Mouse (Mus musculus): Measurements from ENCODE around the gene Sema3a. TPM values are rescaled to one million over a fixed set of nuclear protein-coding genes. Genes with fewer than 3 reads are reported as not detected.
"Not testable (repeated sequence)": the region's sequence is repeated elsewhere in the genome, so short reads cannot be mapped to it uniquely, and the experiment has no call there.

Sema3a gene
- polyA plus RNA-seq, 1 experiment from 2014 or later: 36.8 TPM

- not testable (repeated sequence) for H3K4me3 ChIP-seq (ENCODE audit: low read depth, low read length); H3K9me3 ChIP-seq (ENCODE audit: control insufficient read depth, low read length); ATAC-seq (ENCODE audit: low read depth); H3K27me3 ChIP-seq (replicated peaks; ENCODE audit: control insufficient read depth, insufficient read depth, low read length); H3K4me1 ChIP-seq (ENCODE audit: control insufficient read depth, insufficient read depth, low read length); H3K27ac ChIP-seq (replicated peaks; ENCODE audit: low read depth, low read length); H3K36me3 ChIP-seq (ENCODE audit: control insufficient read depth, insufficient read depth, low read length); H3K9ac ChIP-seq (ENCODE audit: low read depth, low read length); DNase-seq (ENCODE audit: low spot score); H3K4me2 ChIP-seq (ENCODE audit: low read depth, low read length)
- 89% methylated on average over 7 of the region's 7 CpGs for WGBS
Measured at GRCm38 (mm10) chr5:13614575-13614974, 489.4 kb downstream of the Sema3a start.

- Histone ChIP-seq H3K9ac (ENCODE audit: low read depth, low read length) (no peak overlapping the region), H3K36me3 (ENCODE audit: control insufficient read depth, insufficient read depth, low read length) (no peaks in the 10 kb centered on the region), H3K27me3 (replicated peaks; ENCODE audit: control insufficient read depth, insufficient read depth, low read length) (no peaks in the 10 kb centered on the region), H3K9me3 (ENCODE audit: control insufficient read depth, low read length) (no peaks in the 10 kb centered on the region), H3K4me1 (ENCODE audit: control insufficient read depth, insufficient read depth, low read length) (no peaks in the 10 kb centered on the region), H3K4me2 (ENCODE audit: low read depth, low read length) (no peak overlapping the region), H3K27ac (replicated peaks; ENCODE audit: low read depth, low read length) (no peak overlapping the region), H3K4me3 (ENCODE audit: low read depth, low read length) (no peak overlapping the region)
- DNase-seq (ENCODE audit: low spot score) (no peak), ATAC-seq (ENCODE audit: low read depth) (no peak)
- 69% methylated on average over 2 of the region's 2 CpGs for WGBS
Measured at GRCm38 (mm10) chr5:13615907-13616306, 490.7 kb downstream of the Sema3a start.

- Histone ChIP-seq H3K9ac (ENCODE audit: low read depth, low read length) (no peak overlapping the region), H3K4me1 (ENCODE audit: control insufficient read depth, insufficient read depth, low read length) (no peaks in the 10 kb centered on the region), H3K27ac (replicated peaks; ENCODE audit: low read depth, low read length) (no peak overlapping the region), H3K4me2 (ENCODE audit: low read depth, low read length) (no peak overlapping the region), H3K9me3 (ENCODE audit: control insufficient read depth, low read length) (no peaks in the 10 kb centered on the region), H3K4me3 (ENCODE audit: low read depth, low read length) (no peak overlapping the region), H3K27me3 (replicated peaks; ENCODE audit: control insufficient read depth, insufficient read depth, low read length) (no peaks in the 10 kb centered on the region), H3K36me3 (ENCODE audit: control insufficient read depth, insufficient read depth, low read length) (no peaks in the 10 kb centered on the region)
- DNase-seq (ENCODE audit: low spot score) (no peak), ATAC-seq (ENCODE audit: low read depth) (no peak)
- 63% methylated on average over 7 of the region's 7 CpGs for WGBS
Measured at GRCm38 (mm10) chr5:13622578-13622977, 497.4 kb downstream of the Sema3a start.

- Histone ChIP-seq H3K27me3 (replicated peaks; ENCODE audit: control insufficient read depth, insufficient read depth, low read length) (no peaks in the 10 kb centered on the region), H3K9me3 (ENCODE audit: control insufficient read depth, low read length) (no peaks in the 10 kb centered on the region), H3K4me1 (ENCODE audit: control insufficient read depth, insufficient read depth, low read length) (peaks cover 4% of the 10 kb centered on the region; the same call in 1 of the 2 replicates), H3K36me3 (ENCODE audit: control insufficient read depth, insufficient read depth, low read length) (no peaks in the 10 kb centered on the region), H3K4me3 (ENCODE audit: low read depth, low read length) (no peak overlapping the region), H3K4me2 (ENCODE audit: low read depth, low read length) (no peak overlapping the region), H3K27ac (replicated peaks; ENCODE audit: low read depth, low read length) (no peak overlapping the region), H3K9ac (ENCODE audit: low read depth, low read length) (no peak overlapping the region)
- peak; percentile 41 for DNase-seq (ENCODE audit: low spot score)
- WGBS: 38% methylated on average over 5 of the region's 5 CpGs
- no peak for ATAC-seq (ENCODE audit: low read depth)
Measured at GRCm38 (mm10) chr5:13624754-13625153, 499.5 kb downstream of the Sema3a start.

DNA sequence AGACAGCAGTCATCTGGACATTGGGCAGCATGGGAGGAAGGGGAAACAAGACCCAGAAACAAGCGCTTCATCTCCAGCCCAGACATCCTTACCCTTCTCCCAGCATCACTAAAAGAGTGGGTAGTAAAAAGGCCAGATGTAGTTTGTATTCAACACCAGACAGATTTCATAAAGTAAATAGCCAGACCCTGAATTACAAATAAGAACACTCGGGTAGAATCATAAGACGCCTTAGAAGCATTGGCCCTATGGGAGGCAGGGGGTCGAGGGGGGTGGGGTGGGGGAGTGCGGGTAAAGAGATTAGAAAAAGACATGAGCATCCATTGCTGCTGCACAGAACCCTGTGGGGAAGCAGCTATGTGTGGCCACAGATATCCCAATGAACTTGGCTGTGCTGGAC, 500.9 kb downstream of the Sema3a start:
- DNase-seq (ENCODE audit: low spot score) (no peak), ATAC-seq (ENCODE audit: low read depth) (no peak)
- Histone ChIP-seq H3K27me3 (replicated peaks; ENCODE audit: control insufficient read depth, insufficient read depth, low read length) (no peaks in the 10 kb centered on the region), H3K27ac (replicated peaks; ENCODE audit: low read depth, low read length) (no peak overlapping the region), H3K4me3 (ENCODE audit: low read depth, low read length) (no peak overlapping the region), H3K9ac (ENCODE audit: low read depth, low read length) (no peak overlapping the region), H3K4me2 (ENCODE audit: low read depth, low read length) (no peak overlapping the region), H3K36me3 (ENCODE audit: control insufficient read depth, insufficient read depth, low read length) (no peaks in the 10 kb centered on the region), H3K4me1 (ENCODE audit: control insufficient read depth, insufficient read depth, low read length) (peaks cover 4% of the 10 kb centered on the region; the same call in 1 of the 2 replicates), H3K9me3 (ENCODE audit: control insufficient read depth, low read length) (no peaks in the 10 kb centered on the region)
- 73% methylated on average over 5 of the region's 5 CpGs for WGBS

GRCm38 (mm10) chr5:13628606-13629311, 503.5 kb downstream of the Sema3a start:
- WGBS: 9% methylated on average over 24 of the region's 24 CpGs
- Histone ChIP-seq H3K9ac (ENCODE audit: low read depth, low read length) (peak overlapping the region; percentile 48), H3K27ac (replicated peaks; ENCODE audit: low read depth, low read length) (peak overlapping the region; percentile 35; the same call in 1 of the 2 replicates), H3K4me2 (ENCODE audit: low read depth, low read length) (peak overlapping the region; percentile 71), H3K4me1 (ENCODE audit: control insufficient read depth, insufficient read depth, low read length) (peaks cover 4% of the 10 kb centered on the region; the same call in 1 of the 2 replicates), H3K36me3 (ENCODE audit: control insufficient read depth, insufficient read depth, low read length) (no peaks in the 10 kb centered on the region), H3K27me3 (replicated peaks; ENCODE audit: control insufficient read depth, insufficient read depth, low read length) (no peaks in the 10 kb centered on the region), H3K9me3 (ENCODE audit: control insufficient read depth, low read length) (no peaks in the 10 kb centered on the region), H3K4me3 (ENCODE audit: low read depth, low read length) (peak overlapping the region; percentile 40)
- peak; percentile 91 for ATAC-seq (ENCODE audit: low read depth)
- peak; percentile 93 for DNase-seq (ENCODE audit: low spot score)

DNA sequence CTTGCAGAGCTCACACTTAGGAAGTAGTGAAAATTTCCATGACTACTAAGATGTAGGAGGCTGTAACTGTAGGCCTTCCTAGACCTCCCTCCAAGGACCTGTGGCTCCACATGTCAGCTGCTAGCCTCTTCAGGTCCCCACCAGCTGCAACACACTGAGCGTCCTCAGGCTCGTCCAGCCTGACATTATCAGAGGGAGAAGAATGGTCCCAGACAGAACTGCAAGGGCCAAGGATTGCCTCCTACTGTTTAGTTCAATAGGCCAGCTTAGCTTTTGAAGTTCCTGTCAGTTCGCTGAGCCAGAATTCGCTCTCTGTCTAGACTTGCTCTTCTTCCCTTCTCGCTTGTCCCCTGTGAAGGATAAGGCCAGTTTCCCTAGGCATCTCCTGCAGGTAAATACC, 504.7 kb downstream of the Sema3a start:
- Histone ChIP-seq H3K9ac (ENCODE audit: low read depth, low read length) (no peak overlapping the region), H3K4me2 (ENCODE audit: low read depth, low read length) (no peak overlapping the region), H3K27ac (replicated peaks; ENCODE audit: low read depth, low read length) (no peak overlapping the region), H3K9me3 (ENCODE audit: control insufficient read depth, low read length) (no peaks in the 10 kb centered on the region), H3K4me3 (ENCODE audit: low read depth, low read length) (no peak overlapping the region), H3K4me1 (ENCODE audit: control insufficient read depth, insufficient read depth, low read length) (peaks cover 4% of the 10 kb centered on the region; the same call in 1 of the 2 replicates), H3K27me3 (replicated peaks; ENCODE audit: control insufficient read depth, insufficient read depth, low read length) (no peaks in the 10 kb centered on the region), H3K36me3 (ENCODE audit: control insufficient read depth, insufficient read depth, low read length) (no peaks in the 10 kb centered on the region)
- 34% methylated on average over 5 of the region's 5 CpGs for WGBS
- ATAC-seq (ENCODE audit: low read depth) (no peak), DNase-seq (ENCODE audit: low spot score) (no peak)

GRCm38 (mm10) chr5:13630692-13631091, 505.5 kb downstream of the Sema3a start:
- Histone ChIP-seq H3K4me2 (ENCODE audit: low read depth, low read length) (no peak overlapping the region), H3K9ac (ENCODE audit: low read depth, low read length) (no peak overlapping the region), H3K9me3 (ENCODE audit: control insufficient read depth, low read length) (no peaks in the 10 kb centered on the region), H3K36me3 (ENCODE audit: control insufficient read depth, insufficient read depth, low read length) (no peaks in the 10 kb centered on the region), H3K27ac (replicated peaks; ENCODE audit: low read depth, low read length) (no peak overlapping the region), H3K4me3 (ENCODE audit: low read depth, low read length) (no peak overlapping the region), H3K4me1 (ENCODE audit: control insufficient read depth, insufficient read depth, low read length) (peaks cover 4% of the 10 kb centered on the region; the same call in 1 of the 2 replicates), H3K27me3 (replicated peaks; ENCODE audit: control insufficient read depth, insufficient read depth, low read length) (no peaks in the 10 kb centered on the region)
- DNase-seq (ENCODE audit: low spot score) (no peak), ATAC-seq (ENCODE audit: low read depth) (no peak)

GRCm38 (mm10) chr5:13636237-13636636, 511.0 kb downstream of the Sema3a start:
- no peak overlapping the region for H3K9ac ChIP-seq (ENCODE audit: low read depth, low read length)
- ATAC-seq (ENCODE audit: low read depth) (no peak), DNase-seq (ENCODE audit: low spot score) (peak; percentile 38)
- H3K4me3 ChIP-seq (ENCODE audit: low read depth, low read length): no peak overlapping the region
- H3K4me1 ChIP-seq (ENCODE audit: control insufficient read depth, insufficient read depth, low read length): 0 out of 2 replicates have a peak, but pooled peaks cover 5% of the 10 kb centered on the region
- 37% methylated on average over 3 of the region's 3 CpGs for WGBS
- no peaks in the 10 kb centered on the region for H3K36me3 ChIP-seq (ENCODE audit: control insufficient read depth, insufficient read depth, low read length)
- H3K27ac ChIP-seq (replicated peaks; ENCODE audit: low read depth, low read length): no peak overlapping the region
- no peaks in the 10 kb centered on the region for H3K9me3 ChIP-seq (ENCODE audit: control insufficient read depth, low read length)
- no peaks in the 10 kb centered on the region for H3K27me3 ChIP-seq (replicated peaks; ENCODE audit: control insufficient read depth, insufficient read depth, low read length)
- H3K4me2 ChIP-seq (ENCODE audit: low read depth, low read length): no peak overlapping the region
